Mouse (Mus musculus) kidney, embryonic 14.5 days (tissue): ENCODE data around the gene Ndufs3. TPM values are rescaled to one million over a fixed set of nuclear protein-coding genes. Genes with fewer than 3 reads are reported as not detected.

ENCODE experiments used
- ATAC-seq: fragments of 200-750 bp; cut with Nextera tagmentation; 2 replicates; pipeline ENCODE4 v1.8.0; 2017; ENCODE audit warnings: moderate number of reproducible peaks, mild to moderate bottlenecking, moderate TSS enrichment, moderate library complexity; ENCODE audit not compliant: low FRiP score, low TSS enrichment
- H3K27ac ChIP-seq: fragments of 300-500 bp; sonication (generic); 2 replicates; pipeline ENCODE4 v1.5.1; 2014; ENCODE audit warnings: low read depth, mild to moderate bottlenecking, low read length, moderate library complexity, mixed read lengths
- H3K27me3 ChIP-seq: fragments of 300-500 bp; sonication (generic); 2 replicates; pipeline ENCODE4 v1.6.1; 2014; ENCODE audit warnings: mild to moderate bottlenecking, low read length; ENCODE audit not compliant: control insufficient read depth, insufficient read depth
- H3K36me3 ChIP-seq: fragments of 300-500 bp; sonication (generic); 2 replicates; pipeline ENCODE4 v1.6.1; 2014; ENCODE audit warnings: low read length, mixed read lengths; ENCODE audit not compliant: control insufficient read depth, insufficient read depth
- H3K4me1 ChIP-seq: fragments of 300-500 bp; sonication (generic); 2 replicates; pipeline ENCODE4 v1.6.1; 2014; ENCODE audit warnings: low read length, mixed read lengths; ENCODE audit not compliant: control insufficient read depth, insufficient read depth
- H3K4me2 ChIP-seq: fragments of 300-500 bp; sonication (generic); replicated peaks from 2 replicates; pipeline ENCODE4 v1.6.1; 2014; ENCODE audit warnings: low read depth, mild to moderate bottlenecking, low read length
- H3K4me3 ChIP-seq: fragments of 300-500 bp; sonication (generic); 2 replicates; pipeline ENCODE4 v1.5.1; 2014; ENCODE audit warnings: mild to moderate bottlenecking, low read length
- H3K9ac ChIP-seq: fragments of 300-500 bp; sonication (generic); 2 replicates; pipeline ENCODE4 v1.6.1; 2014; ENCODE audit warnings: low read depth, mild to moderate bottlenecking, low read length, moderate library complexity
- H3K9me3 ChIP-seq: fragments of 300-500 bp; sonication (generic); 2 replicates; pipeline ENCODE4 v1.6.1; 2016; ENCODE audit warnings: low read length; ENCODE audit not compliant: control insufficient read depth
- WGBS: fragments of 180-500 bp; shearing (Covaris S2); extraction: QIAGEN DNeasy Blood & Tissue Kit; methylation state at CpG from one replicate; pipeline ENCODE4 v1.1.7; 2014; 5-methylcytosine and 5-hydroxymethylcytosine counted together
- polyA plus RNA-seq: library from polyadenylated mRNA; unstranded; fragments of >200 nt; fragmentation: Nextera tagmentation; extraction: Ambion mirVana; gene quantifications from 2 replicates; pipeline ENCODE4 v1.2.1, GENCODE M21; 2014

Gene Ndufs3
- polyA plus RNA-seq, 1 experiment from 2014 or later, result 233 TPM

DNA sequence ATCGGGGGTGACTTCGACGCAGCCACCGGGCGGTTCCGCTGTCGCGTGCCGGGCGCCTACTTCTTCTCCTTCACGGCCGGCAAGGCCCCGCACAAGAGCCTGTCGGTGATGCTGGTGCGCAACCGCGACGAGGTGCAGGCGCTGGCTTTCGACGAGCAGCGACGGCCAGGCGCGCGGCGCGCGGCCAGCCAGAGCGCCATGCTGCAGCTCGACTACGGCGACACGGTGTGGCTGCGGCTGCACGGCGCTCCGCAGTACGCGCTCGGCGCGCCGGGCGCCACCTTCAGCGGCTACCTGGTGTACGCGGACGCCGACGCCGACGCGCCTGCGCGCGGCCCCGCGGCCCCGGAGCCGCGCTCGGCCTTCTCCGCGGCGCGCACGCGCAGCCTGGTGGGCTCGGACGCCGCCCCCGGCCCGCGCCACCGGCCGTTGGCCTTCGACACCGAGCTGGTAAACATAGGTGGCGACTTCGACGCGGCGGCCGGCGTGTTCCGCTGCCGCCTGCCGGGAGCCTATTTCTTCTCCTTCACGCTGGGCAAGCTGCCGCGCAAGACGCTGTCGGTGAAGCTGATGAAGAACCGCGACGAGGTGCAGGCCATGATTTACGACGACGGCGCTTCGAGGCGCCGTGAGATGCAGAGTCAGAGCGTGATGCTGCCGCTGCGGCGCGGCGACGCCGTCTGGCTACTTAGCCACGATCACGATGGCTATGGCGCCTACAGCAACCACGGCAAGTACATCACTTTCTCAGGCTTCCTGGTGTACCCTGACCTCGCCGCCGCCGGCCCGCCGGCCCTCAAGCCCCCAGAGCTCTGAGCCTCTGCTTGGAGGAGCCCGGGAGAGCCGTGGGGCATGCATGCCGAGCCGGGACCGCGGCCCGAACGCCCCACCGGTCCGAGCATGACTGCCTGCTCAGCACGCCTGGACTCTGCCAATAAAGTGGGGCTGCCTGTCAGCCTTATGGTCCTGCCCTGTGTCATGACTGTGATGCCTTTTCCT, 14.8 kb downstream of the Ndufs3 start:
- Histone ChIP-seq H3K27ac (no peak overlapping the region), H3K9me3 (no peaks in the 10 kb centered on the region), H3K4me1 (no peaks in the 10 kb centered on the region; the same call in 1 of the 2 replicates), H3K9ac (peak overlapping the region; percentile 59), H3K36me3 (peaks cover 16% of the 10 kb centered on the region; the same call in 1 of the 2 replicates), H3K4me2 (peak overlapping the region; percentile 89), H3K27me3 (peaks cover 33% of the 10 kb centered on the region), H3K4me3 (peak overlapping the region; percentile 47)
- ATAC-seq, result peak; percentile 71
- WGBS, result 2% methylated on average over 113 of the region's 133 CpGs

GRCm38 (mm10) chr2:90887627-90888026, 17.0 kb downstream of the Ndufs3 start:
- H3K27me3 ChIP-seq, result peaks cover 33% of the 10 kb centered on the region

DNA sequence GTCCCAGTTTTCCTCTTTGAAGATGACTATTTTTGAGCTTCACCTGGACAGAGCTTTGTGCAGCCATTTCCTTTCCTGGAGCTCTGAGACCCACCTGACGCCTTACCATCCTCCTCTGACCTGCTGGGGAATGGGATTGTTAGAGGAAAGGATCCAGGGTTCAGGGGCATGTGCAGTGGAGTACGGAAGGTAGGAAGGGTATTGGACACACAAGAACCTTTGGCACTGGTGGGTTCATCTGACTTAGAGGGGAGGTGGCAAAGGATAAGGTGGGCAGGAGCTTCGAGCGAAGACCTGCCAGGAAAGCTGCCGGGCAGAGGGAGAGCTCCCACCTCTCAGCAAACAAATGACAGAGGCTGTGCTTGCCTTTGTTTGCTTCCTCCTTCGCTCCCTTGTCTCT, 18.2 kb downstream of the Ndufs3 start:
- Histone ChIP-seq H3K9me3 (no peaks in the 10 kb centered on the region), H3K4me3 (peak overlapping the region; percentile 56; the same call in 1 of the 2 replicates), H3K9ac (no peak overlapping the region), H3K27ac (no peak overlapping the region), H3K4me1 (no peaks in the 10 kb centered on the region; the same call in 1 of the 2 replicates), H3K36me3 (no peaks in the 10 kb centered on the region), H3K4me2 (no peak overlapping the region), H3K27me3 (peaks cover 33% of the 10 kb centered on the region)
- WGBS, result 41% methylated on average over 6 of the region's 6 CpGs
- ATAC-seq, result no peak

More at GRCm38 (mm10) chr2:90887627-90888026, 17.0 kb downstream of the Ndufs3 start:
- Histone ChIP-seq H3K4me3 (no peak overlapping the region), H3K4me1 (no peaks in the 10 kb centered on the region; the same call in 1 of the 2 replicates), H3K36me3 (0 out of 2 replicates have a peak, but pooled peaks cover 3% of the 10 kb centered on the region), H3K27ac (no peak overlapping the region), H3K9ac (no peak overlapping the region), H3K4me2 (no peak overlapping the region), H3K9me3 (no peaks in the 10 kb centered on the region)
- no peak for ATAC-seq
- 75% methylated on average over 5 of the region's 5 CpGs for WGBS

- Histone ChIP-seq H3K27ac (no peak within 1 kb of the TSS), H3K9me3 (no peaks in the 10 kb centered on the region), H3K27me3 (peaks cover 33% of the 10 kb centered on the region), H3K36me3 (no peaks in the 10 kb centered on the region), H3K4me3 (peak within 1 kb of the TSS; percentile 56), H3K4me1 (no peaks in the 10 kb centered on the region; the same call in 1 of the 2 replicates), H3K9ac (peak within 1 kb of the TSS; percentile 66), H3K4me2 (peak within 1 kb of the TSS; percentile 98)
- WGBS, result 1% methylated on average over 45 of the region's 45 CpGs
- ATAC-seq, result peak; percentile 56
Measured at GRCm38 (mm10) chr2:90885218-90886041, 19.2 kb downstream of the Ndufs3 start, which contains the start of gene C1qtnf4. Gene C1qtnf4 (plus strand): TSS chr2:90885860.

GRCm38 (mm10) chr2:90881824-90882223, 22.8 kb downstream of the Ndufs3 start:
- Histone ChIP-seq H3K27me3 (peaks cover 12% of the 10 kb centered on the region), H3K4me1 (no peaks in the 10 kb centered on the region; the same call in 1 of the 2 replicates), H3K36me3 (no peaks in the 10 kb centered on the region), H3K9ac (no peak overlapping the region), H3K9me3 (no peaks in the 10 kb centered on the region), H3K4me2 (no peak overlapping the region), H3K27ac (no peak overlapping the region), H3K4me3 (no peak overlapping the region)
- 83% methylated on average over 2 of the region's 2 CpGs for WGBS
- ATAC-seq, result no peak

GRCm38 (mm10) chr2:90880144-90880785, 24.4 kb downstream of the Ndufs3 start:
- Histone ChIP-seq H3K9ac (no peak overlapping the region), H3K4me1 (no peaks in the 10 kb centered on the region), H3K9me3 (no peaks in the 10 kb centered on the region), H3K4me3 (no peak overlapping the region), H3K27ac (no peak overlapping the region), H3K27me3 (no peaks in the 10 kb centered on the region), H3K36me3 (no peaks in the 10 kb centered on the region), H3K4me2 (no peak overlapping the region)
- WGBS, result 39% methylated on average over 6 of the region's 6 CpGs
- no peak for ATAC-seq

DNA sequence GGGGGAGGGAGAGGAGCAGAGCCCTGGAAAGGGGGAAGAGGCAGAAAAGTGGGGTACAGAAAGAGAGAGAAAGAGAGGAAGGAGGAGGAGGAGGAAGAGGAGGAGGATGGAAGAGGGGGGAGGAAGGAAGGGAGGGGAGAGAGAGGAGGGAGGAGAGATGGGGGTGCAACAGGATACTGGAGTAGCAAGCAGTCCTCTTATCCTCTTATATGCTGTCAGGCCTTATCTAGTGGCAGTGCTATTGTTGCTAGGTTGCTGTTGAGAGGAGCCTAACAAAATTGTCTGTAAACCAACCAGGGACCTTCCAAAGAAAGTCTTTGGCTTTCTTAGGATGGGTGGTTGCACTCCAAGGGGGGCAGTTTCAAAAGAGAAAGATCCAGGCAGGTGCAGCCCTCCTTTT, 25.2 kb downstream of the Ndufs3 start:
- no peak overlapping the region for H3K4me2 ChIP-seq
- no peaks in the 10 kb centered on the region for H3K4me1 ChIP-seq
- no peak overlapping the region for H3K9ac ChIP-seq
- ATAC-seq, result no peak
- H3K9me3 ChIP-seq, result no peaks in the 10 kb centered on the region
- no peaks in the 10 kb centered on the region for H3K36me3 ChIP-seq
- H3K27me3 ChIP-seq, result no peaks in the 10 kb centered on the region
- no peak overlapping the region for H3K27ac ChIP-seq
- no peak overlapping the region for H3K4me3 ChIP-seq

GRCm38 (mm10) chr2:90877584-90878259, 26.9 kb downstream of the Ndufs3 start:
- no peaks in the 10 kb centered on the region for H3K27me3 ChIP-seq
- no peak overlapping the region for H3K4me3 ChIP-seq
- no peaks in the 10 kb centered on the region for H3K36me3 ChIP-seq
- ATAC-seq, result no peak
- no peaks in the 10 kb centered on the region for H3K4me1 ChIP-seq
- no peak overlapping the region for H3K4me2 ChIP-seq
- WGBS, result 64% methylated on average over 5 of the region's 5 CpGs
- H3K27ac ChIP-seq, result no peak overlapping the region
- H3K9ac ChIP-seq, result no peak overlapping the region
- no peaks in the 10 kb centered on the region for H3K9me3 ChIP-seq
